Mouse (Mus musculus) lung, postnatal 0 days (tissue): ENCODE measurements around the gene Cdr1.

Experiments
- CTCF ChIP-seq: IDR thresholded peaks from 2 replicates; pipeline ENCODE4 v1.5.1; 2016; ENCODE audit warnings: antibody characterized with exemption, mild to moderate bottlenecking
- EP300 ChIP-seq: IDR thresholded peaks from 2 replicates; pipeline ENCODE4 v1.6.1; 2016; ENCODE audit warnings: antibody characterized with exemption, mild to moderate bottlenecking, control low read depth

GRCm38 (mm10) chrX:61161249-61161648, 24.1 kb downstream of the Cdr1 start:
- TF ChIP-seq CTCF (no peak), EP300 (no peak)
